Mouse (Mus musculus): Measurements from ENCODE around the gene Sdk1.

DNA sequence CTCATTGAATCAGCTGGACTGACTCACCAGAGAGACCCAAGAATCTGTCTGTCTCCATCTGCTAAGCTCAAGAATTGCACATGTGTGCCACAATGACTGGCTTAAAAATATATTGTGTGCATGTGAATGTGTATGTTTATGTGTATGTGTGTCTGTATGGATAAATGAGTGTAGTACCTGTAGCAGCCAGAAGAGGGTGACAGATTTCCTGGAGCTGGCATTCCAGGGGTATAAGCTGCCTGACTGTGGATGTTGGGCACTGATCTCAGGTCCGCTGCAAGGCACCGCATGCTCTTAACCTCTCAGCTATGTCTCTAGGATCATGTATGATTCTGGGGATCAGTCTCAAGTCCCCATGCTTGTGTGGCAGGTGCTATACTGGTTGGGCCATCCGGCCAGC lies 839.4 kb downstream of the Sdk1 start:
- TF ChIP-seq MAFK (IDR thresholded peaks at IDR 0.05; ENCODE audit: insufficient read depth, low read depth, low read length) (no peak), ZC3H11A (IDR thresholded peaks at IDR 0.05; ENCODE audit: borderline replicate concordance, low read depth, low read length) (peak; percentile 58; the same call in 1 of the 2 replicates)
